Mouse (Mus musculus) CD4-positive, CD25-positive, alpha-beta regulatory T cell (primary cell): Measurements from ENCODE around the gene Lnpep. TPM values are rescaled to one million over a fixed set of nuclear protein-coding genes. Genes with fewer than 3 reads are reported as not detected.

Source experiments
- polyA plus RNA-seq: library from polyadenylated mRNA; unstranded; fragments of 100-300 nt; shearing (Covaris generic); gene quantifications from one replicate; pipeline ENCODE4 v1.2.1, GENCODE M21; 2017

The Lnpep gene
- polyA plus RNA-seq = 43.6 TPM

DNA sequence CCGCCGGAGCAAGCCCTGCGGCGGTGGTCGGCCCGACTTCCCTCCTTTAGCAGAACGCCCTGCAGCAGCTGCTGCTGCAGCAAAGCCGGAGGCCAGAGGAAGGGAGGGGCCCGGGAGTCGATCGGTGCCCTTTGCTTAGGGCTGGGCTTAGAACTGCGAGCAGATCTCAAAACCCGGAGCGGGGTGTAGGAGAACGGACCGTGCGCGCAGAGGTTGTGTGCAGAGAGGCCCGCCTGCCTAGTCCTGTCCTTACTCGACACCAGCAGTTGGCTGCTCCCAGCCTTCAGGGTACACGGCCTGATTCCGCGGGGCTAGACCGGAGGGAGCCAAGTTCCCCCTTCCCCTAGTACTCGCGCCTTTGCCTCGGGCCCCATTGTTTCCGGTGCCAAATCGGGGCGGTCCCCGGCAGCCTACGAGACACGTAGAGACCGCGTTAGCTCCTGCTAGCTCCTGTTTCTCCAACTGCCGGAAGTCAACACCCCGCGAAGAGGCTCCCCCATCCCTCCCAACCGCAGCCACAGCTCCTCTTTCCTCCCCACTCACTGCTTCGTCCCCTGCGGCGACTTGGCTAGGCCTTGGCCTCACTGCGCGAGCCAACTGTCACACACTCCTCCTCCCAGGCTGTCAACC, at the start of gene Lnpep:
TSS of gene Lnpep (minus strand) at position 94 of the 630 bp plus-strand sequence.

Other genes starting within 250 kb of the Lnpep start
- 0.13 TPM for gene Lix1, start 222.4 kb downstream of the Lnpep start, polyA plus RNA-seq
- not detected for gene Vmn2r90, start 78.7 kb upstream of the Lnpep start, polyA plus RNA-seq
- 4.0 TPM for gene Spaca6, start 202.1 kb upstream of the Lnpep start, polyA plus RNA-seq
- gene Has1, start 230.2 kb upstream of the Lnpep start, polyA plus RNA-seq = not detected